ENCODE assay signal across 8 mouse cellular contexts in genomic region chr17:88597222-88598055, GRCm38 (mm10). TPM values are rescaled to one million over a fixed set of nuclear protein-coding genes. Genes with fewer than 3 reads are reported as not detected.
DNase-seq lines count a peak whose midpoint lies in the region; ATAC-seq lines count a peak whose summit lies in the region.

Ston1 (plus strand) TSS chr17:88597684.

- DNase-seq in layer of hippocampus, adult 8-10 months (ENCODE audit: low spot score in 2 of 2): peak in 1 of 2 experiments; percentile 61
- no peak for DNase-seq in layer of hippocampus, adult 11-12 months (ENCODE audit: low spot score)
- DNase-seq in brain, adult 2 months (ENCODE audit: low read depth, low spot score): peak; percentile 81
- DNase-seq in heart, postnatal 25 days (ENCODE audit: low spot score): peak; percentile 61
- peak in 1 of 2 experiments; percentile 51 for DNase-seq in layer of hippocampus, postnatal 25 days (ENCODE audit: extremely low spot score in 1 of 2, low spot score in 1 of 2)

- ATAC-seq in forebrain, embryonic 12.5 days (ENCODE audit: low FRiP score): peak; percentile 92
- ATAC-seq in stomach, embryonic 15.5 days (ENCODE audit: insufficient read depth, low FRiP score, low read depth): peak; percentile 84

- under 1% methylated on average over 34 of the region's 41 CpGs for WGBS in forebrain, embryonic 12.5 days
- 8% methylated on average over 31 of the region's 41 CpGs for WGBS in macrophage (ENCODE audit: missing documents)
- WGBS in stomach, embryonic 15.5 days: 1% methylated on average over 40 of the region's 41 CpGs

- no peaks in the 10 kb centered on the region for H3K27me3 ChIP-seq in forebrain, embryonic 12.5 days
- no peaks in the 10 kb centered on the region for H3K27me3 ChIP-seq in stomach, embryonic 15.5 days (replicated peaks)

- H3K9ac ChIP-seq in forebrain, embryonic 12.5 days: peak within 1 kb of the TSS; percentile 59
- H3K9ac ChIP-seq in stomach, embryonic 15.5 days: peak within 1 kb of the TSS; percentile 64

- peak within 1 kb of the TSS; percentile 76 for H3K4me2 ChIP-seq in forebrain, embryonic 12.5 days
- H3K4me2 ChIP-seq in stomach, embryonic 15.5 days: peak within 1 kb of the TSS; percentile 77

- no peaks in the 10 kb centered on the region for H3K79me2 ChIP-seq in macrophage (ENCODE audit: inconsistent target)

- peaks cover 16% of the 10 kb centered on the region for H3K4me1 ChIP-seq in forebrain, embryonic 12.5 days
- H3K4me1 ChIP-seq in stomach, embryonic 15.5 days: peaks cover 14% of the 10 kb centered on the region; the same call in 1 of the 2 replicates

- H3K36me3 ChIP-seq in forebrain, embryonic 12.5 days (replicated peaks): no peaks in the 10 kb centered on the region
- no peaks in the 10 kb centered on the region for H3K36me3 ChIP-seq in macrophage (ENCODE audit: inconsistent target)
- H3K36me3 ChIP-seq in stomach, embryonic 15.5 days: no peaks in the 10 kb centered on the region

- no peaks in the 10 kb centered on the region for H3K9me3 ChIP-seq in forebrain, embryonic 12.5 days
- no peaks in the 10 kb centered on the region for H3K9me3 ChIP-seq in stomach, embryonic 15.5 days

- H3K4me3 ChIP-seq in forebrain, embryonic 12.5 days (replicated peaks): peak within 1 kb of the TSS; percentile 46
- H3K4me3 ChIP-seq in macrophage (ENCODE audit: inconsistent target): peak within 1 kb of the TSS; percentile 21; the same call in 1 of the 2 replicates
- H3K4me3 ChIP-seq in stomach, embryonic 15.5 days (replicated peaks): peak within 1 kb of the TSS; percentile 62

- H3K27ac ChIP-seq in forebrain, embryonic 12.5 days: peak within 1 kb of the TSS; percentile 82
- no peak within 1 kb of the TSS for H3K27ac ChIP-seq in macrophage
- peak within 1 kb of the TSS; percentile 89 for H3K27ac ChIP-seq in stomach, embryonic 15.5 days

- intact Hi-C loops in heart, postnatal 25 days (cut with DNase I): loop anchor here (1.0 to 5.0 kb wide), 2 partner anchors 44 to 65 kb away; partner anchors contain the start of gene Ppp1r21

RNA-seq across cellular contexts. Expression of gene Ston1, which starts in this region (rescaled TPM):
- total RNA-seq in layer of hippocampus, adult 8-10 months (2022): 10 to 100 TPM; 11.3 to 16.7 (median 15.4) TPM
- 1.5 and 2.4 TPM in 2 replicates for polyA plus RNA-seq in forebrain, embryonic 12.5 days (2016; fragmentation: Nextera tagmentation; extraction: Ambion mirVana)
- 10 to 100 TPM; 18.5 to 23.7 TPM for total RNA-seq in heart, postnatal 25 days (2021)
- total RNA-seq in layer of hippocampus, postnatal 25 days (2021): 10 to 100 TPM; 13.3 to 13.8 TPM
- total RNA-seq in macrophage (2018; cell fraction: chromatin; rRNA removed): 1 to 10 TPM in 3 of 26 experiments, under 1 TPM in 6, not detected in 17; 0.29 to 5.3 (median 0.71) TPM
- under 1 TPM in 21 of 26 experiments, not detected in 5; 0.04 to 0.63 (median 0.27) TPM for total RNA-seq in macrophage (2018; cell fraction: cytosol; rRNA removed)
- 1 to 10 TPM in 2 of 26 experiments, under 1 TPM in 11, not detected in 13; 0.20 to 1.5 (median 0.42) TPM for total RNA-seq in macrophage (2018; cell fraction: nucleus; rRNA removed)
- polyA plus RNA-seq in macrophage (2018): 0.07 to 0.44 TPM (median 0.21 TPM) in 3 replicates
- 5.1 and 5.9 TPM in 2 replicates for polyA plus RNA-seq in stomach, embryonic 15.5 days (2015; fragmentation: Nextera tagmentation; extraction: Ambion mirVana)
